In the genomic region with DNA sequence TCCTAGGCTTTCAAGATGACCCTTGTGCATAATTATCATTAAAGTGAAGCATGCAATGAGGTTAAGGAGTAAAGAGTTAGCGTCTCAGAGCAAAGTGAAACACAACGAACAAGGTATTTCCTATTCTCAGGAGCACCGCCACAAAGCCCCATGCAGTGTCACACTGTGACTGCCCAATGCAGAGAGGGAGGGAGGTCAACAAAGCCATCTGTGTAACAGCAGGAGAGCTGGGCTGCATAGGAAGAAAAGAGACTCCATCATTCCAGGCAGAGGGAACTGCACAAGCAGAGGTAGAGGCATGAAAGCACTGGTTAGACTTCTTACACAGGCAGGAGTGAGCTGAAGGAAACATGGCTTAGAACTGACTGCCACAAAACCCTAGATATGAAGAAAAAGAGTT, we compare ENCODE assay signal across 20 mouse cellular contexts.
DNase-seq lines count a peak whose midpoint lies in the region.
"Had no signal": no experiment of that assay in that cellular context is flagged by ENCODE, and none has a peak within 500 bp of the region (broad histone marks: within the 10 kb centered on the region; RNA-seq: fewer than 3 reads in every experiment).

No protein-coding gene starts in this region.

- peak; percentile 38 for DNase-seq in embryo, embryonic 10 days (ENCODE audit: low spot score)
- DNase-seq in embryo, embryonic 9.5 days (ENCODE audit: extremely low spot score): no peak
- peak; percentile 73 for DNase-seq in cerebellum, adult 11-12 months
- peak; percentile 78 for DNase-seq in cerebellum, adult 9-11 months
- DNase-seq in embryo, embryonic 11 days: peak; percentile 12
- no peak for DNase-seq in lung, postnatal 25 days (ENCODE audit: low spot score)
- no peak for DNase-seq in thymus, postnatal 4 days
- no peak for DNase-seq in thymus, postnatal 25 days
- DNase-seq: adrenal gland, adult 8-10 months; gastrocnemius, postnatal 25 days; heart, adult 18-20 months; heart, postnatal 10 days; kidney, adult 11 months; layer of hippocampus, postnatal 36 days; liver; lung, adult 2 months; lung, postnatal 10 days; right cerebral cortex, adult 18-20 months; spleen, adult 18-20 months; thymus, postnatal 14 days had no signal

Comparison
In these comparisons a context has a peak if more than half of its experiments do, and no peak if none do; other contexts are left out.
1. DNase-seq: peak in embryo, embryonic 10 days (single experiment), cerebellum, adult 11-12 months (single experiment), cerebellum, adult 9-11 months (single experiment) and embryo, embryonic 11 days (single experiment); none in embryo, embryonic 9.5 days (single experiment), lung, postnatal 25 days (single experiment), thymus, postnatal 4 days (single experiment) and thymus, postnatal 25 days (single experiment).